Mouse (Mus musculus): ENCODE results near the gene Abcc2.
A peak's percentile ranks its signal among the peaks of the same experiment; 100 is the strongest.

Abcc2 gene

GRCm38 (mm10) chr19:43852837-43853545 is 71.0 kb downstream of the Abcc2 start:
- DNase-seq = no peak

- DNase-seq = no peak
Observed at GRCm38 (mm10) chr19:43857347-43857746, 75.4 kb downstream of the Abcc2 start.

GRCm38 (mm10) chr19:43870418-43870817 is 88.4 kb downstream of the Abcc2 start:
- no peak for DNase-seq

DNA sequence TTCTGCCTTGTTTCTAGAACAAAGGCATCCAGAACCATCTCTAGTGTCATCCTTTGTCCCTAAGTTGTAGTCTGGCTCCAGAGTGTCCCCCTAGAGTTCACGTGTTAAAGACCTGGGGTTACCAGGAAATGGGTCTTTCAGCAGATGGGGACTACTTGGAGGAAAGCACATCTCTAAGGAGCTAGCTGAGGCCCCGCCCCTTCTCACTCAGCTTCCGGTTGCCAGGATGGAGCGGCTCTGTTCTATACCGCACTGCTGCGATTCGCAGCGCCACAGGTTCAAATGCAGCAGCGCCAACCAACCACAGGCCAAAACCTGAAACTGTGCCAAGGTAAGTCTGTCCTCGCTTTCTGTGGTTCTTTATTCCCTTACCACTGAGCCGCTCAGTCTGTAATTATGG is 92.4 kb downstream of the Abcc2 start:
- no peak for DNase-seq

- DNase-seq = no peak
Observed at GRCm38 (mm10) chr19:43875996-43876395, 94.0 kb downstream of the Abcc2 start.

- no peak for DNase-seq
Observed at GRCm38 (mm10) chr19:43877364-43877763, 95.4 kb downstream of the Abcc2 start.

GRCm38 (mm10) chr19:43878111-43879092 is 96.4 kb downstream of the Abcc2 start:
- no peak for DNase-seq

DNA sequence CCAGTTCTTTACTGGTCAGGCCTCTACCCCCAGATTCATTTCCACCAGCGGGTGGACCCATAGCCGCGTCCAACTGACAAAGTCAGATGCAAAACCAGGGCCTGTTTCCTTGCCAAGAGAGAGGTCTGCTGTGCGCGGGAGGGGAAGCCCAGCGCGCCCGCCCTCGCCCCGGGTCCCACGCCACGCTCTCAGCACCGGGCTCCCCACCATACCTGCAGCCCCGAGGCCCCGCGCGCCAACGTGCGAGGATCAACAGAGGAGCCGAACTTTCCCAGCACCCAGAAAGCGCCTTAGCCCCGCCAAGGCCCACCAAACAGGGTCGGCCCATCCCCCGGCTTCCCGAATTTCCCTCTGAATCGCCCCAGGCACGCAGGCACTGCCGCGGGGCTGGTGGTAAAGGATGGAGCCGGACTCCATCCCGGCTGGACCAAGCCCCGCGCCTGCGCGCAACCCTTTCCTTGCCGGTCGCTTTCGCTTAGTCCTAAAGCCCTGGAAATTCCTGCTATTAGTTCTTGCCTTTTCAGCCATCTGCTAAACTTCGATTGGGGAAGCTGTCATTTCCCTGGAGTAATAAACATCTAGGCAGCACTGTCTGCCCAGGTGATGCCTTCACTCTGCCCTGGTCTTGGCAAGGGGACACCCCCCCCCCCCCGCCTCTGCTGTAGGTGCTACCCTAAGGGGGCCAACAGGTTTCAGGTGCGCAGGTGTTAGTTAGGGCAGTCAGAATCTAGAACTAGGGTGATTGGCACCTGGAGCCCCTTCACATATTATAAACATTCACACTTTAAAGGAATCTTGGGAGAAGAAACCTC is 97.6 kb downstream of the Abcc2 start:
- peak; percentile 34 for DNase-seq

DNA sequence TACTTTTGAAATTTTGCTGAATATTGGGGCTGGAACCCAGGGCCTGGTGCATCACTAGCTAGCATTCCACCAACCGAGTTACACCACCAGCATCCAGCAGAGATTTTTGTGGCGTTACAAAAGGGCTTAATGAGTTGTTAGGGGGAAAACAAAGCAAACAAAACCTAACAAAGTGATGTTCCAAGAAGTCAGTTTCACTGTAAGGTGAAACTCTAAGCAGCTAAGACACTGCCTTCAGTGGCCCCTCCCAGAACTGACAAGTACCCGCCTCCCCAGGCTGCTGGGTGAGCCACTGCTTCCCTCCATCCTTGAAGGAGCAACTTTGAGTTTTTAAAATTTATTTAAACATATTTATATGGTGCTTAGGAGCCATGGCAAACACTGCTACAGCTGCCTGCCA is 98.4 kb downstream of the Abcc2 start:
- no peak for DNase-seq

GRCm38 (mm10) chr19:43881615-43882014 is 99.6 kb downstream of the Abcc2 start:
- DNase-seq = no peak

DNA sequence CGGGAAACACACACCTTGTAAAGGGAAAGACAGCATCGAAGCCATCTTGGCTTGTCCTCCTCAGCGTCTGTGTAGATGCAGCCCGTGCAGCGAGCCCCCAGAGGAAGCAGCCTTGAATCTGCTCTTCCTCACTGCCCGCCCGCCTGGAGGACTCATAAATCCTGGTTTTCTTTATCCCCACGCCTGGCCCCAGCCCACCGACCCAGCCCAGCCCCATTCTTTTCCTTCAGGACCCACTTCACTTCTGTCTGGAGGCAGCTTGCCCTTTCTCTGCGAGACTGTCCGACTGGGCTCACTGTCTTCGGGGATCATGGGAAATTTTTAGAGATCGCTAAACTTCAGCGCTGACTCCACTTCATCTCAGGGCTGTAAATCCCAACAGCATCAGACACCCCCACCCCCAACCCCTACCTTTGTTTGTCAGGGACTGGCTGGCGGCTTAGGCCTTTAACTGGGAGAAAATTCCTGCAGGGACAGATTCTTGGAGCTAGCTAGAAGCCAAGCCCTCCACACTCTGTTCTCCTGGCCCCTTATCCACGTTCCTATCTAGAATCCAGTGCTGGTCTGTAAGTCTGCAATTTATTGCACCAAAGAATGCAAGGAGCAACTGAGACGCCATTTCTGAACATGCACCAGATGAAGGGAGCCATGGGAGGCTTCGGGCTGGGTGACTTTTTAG is 101.0 kb downstream of the Abcc2 start:
- no peak for DNase-seq

- no peak for DNase-seq
Observed at GRCm38 (mm10) chr19:43884668-43885498, 102.9 kb downstream of the Abcc2 start.

GRCm38 (mm10) chr19:43886371-43887099 is 104.5 kb downstream of the Abcc2 start:
- DNase-seq = peak; percentile 40

DNA sequence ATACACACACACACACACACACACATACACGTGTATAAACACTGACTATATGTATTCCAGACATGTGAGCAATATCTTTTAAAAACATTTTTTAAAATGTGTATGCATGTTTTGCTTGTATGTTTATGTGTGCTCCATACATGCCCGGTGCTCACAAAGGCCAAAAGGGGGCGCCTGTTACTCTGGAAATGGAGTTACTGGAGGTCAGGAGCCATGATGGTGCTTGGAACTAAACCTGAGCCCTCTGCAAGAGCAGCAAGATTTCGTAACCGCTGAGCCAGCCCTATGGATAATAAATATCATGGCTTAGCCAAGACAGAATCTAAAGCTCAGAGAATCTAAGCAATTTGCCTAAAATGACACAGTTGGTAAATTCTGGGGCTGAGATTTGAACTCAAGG is 105.2 kb downstream of the Abcc2 start:
- DNase-seq = no peak

- no peak for DNase-seq
Observed at GRCm38 (mm10) chr19:43887725-43888124, 105.7 kb downstream of the Abcc2 start.

Data from kidney, adult 9 months (tissue).